ENCODE assay signal across 23 mouse cellular contexts in genomic region chr7:132763911-132764310, GRCm38 (mm10). TPM values are rescaled to one million over a fixed set of nuclear protein-coding genes. Genes with fewer than 3 reads are reported as not detected.
DNase-seq lines count a peak whose midpoint lies in the region; ATAC-seq and TF ChIP-seq lines count a peak whose summit lies in the region.
"Had no signal": no experiment of that assay in that cellular context is flagged by ENCODE, and none has a peak within 500 bp of the region (broad histone marks: within the 10 kb centered on the region; RNA-seq: fewer than 3 reads in every experiment).

No protein-coding gene starts in this region.

- H3K9me3 ChIP-seq in intestine, postnatal 0 days (ENCODE audit: control insufficient read depth) = no peaks in the 10 kb centered on the region
- H3K9me3 ChIP-seq in intestine, embryonic 15.5 days = no peaks in the 10 kb centered on the region
- no peaks in the 10 kb centered on the region for H3K9me3 ChIP-seq in liver, embryonic 14.5 days (ENCODE audit: control insufficient read depth, low read length)
- H3K9me3 ChIP-seq in liver, embryonic 11.5 days (ENCODE audit: control insufficient read depth, low read length) = no peaks in the 10 kb centered on the region
- no peaks in the 10 kb centered on the region for H3K9me3 ChIP-seq in liver, embryonic 16.5 days (replicated peaks; ENCODE audit: control insufficient read depth, low read length)
- H3K9me3 ChIP-seq: heart, embryonic 15.5 days; limb, embryonic 13.5 days had no signal

- no peaks in the 10 kb centered on the region for H3K27me3 ChIP-seq in intestine, postnatal 0 days (replicated peaks; ENCODE audit: control insufficient read depth, insufficient read depth, low read length)
- no peaks in the 10 kb centered on the region for H3K27me3 ChIP-seq in intestine, embryonic 15.5 days (replicated peaks)
- H3K27me3 ChIP-seq in liver, embryonic 14.5 days (ENCODE audit: control insufficient read depth, insufficient read depth, low read length) = no peaks in the 10 kb centered on the region
- no peaks in the 10 kb centered on the region for H3K27me3 ChIP-seq in liver, embryonic 11.5 days (replicated peaks; ENCODE audit: control insufficient read depth, insufficient read depth, low read length)
- no peaks in the 10 kb centered on the region for H3K27me3 ChIP-seq in liver, embryonic 16.5 days (ENCODE audit: control insufficient read depth, insufficient read depth, low read depth, low read length)
- H3K27me3 ChIP-seq: heart, embryonic 15.5 days; limb, embryonic 13.5 days had no signal

- no peak for TF ChIP-seq EP300 in liver, embryonic 14.5 days (IDR thresholded peaks at IDR 0.05; ENCODE audit: low read depth)

- DNase-seq in CD4-positive, CD25-positive, alpha-beta regulatory T cell, adult 2 months (ENCODE audit: low read depth, low spot score) = peak; percentile 23
- DNase-seq in liver, embryonic 14.5 days (ENCODE audit: low read depth in 3 of 3, low spot score in 3 of 3) = no peak
- no peak for DNase-seq in liver, embryonic 11.5 days (ENCODE audit: low spot score)
- DNase-seq in MN1 (ENCODE audit: low spot score) = no peak
- DNase-seq: cerebellum, adult 9-11 months; kidney, adult 8-10 months; kidney, postnatal 10 days; lung, adult 2 months; lung, postnatal 14 days; spleen, adult 18-20 months; thymus, adult 2 months; thymus, postnatal 4 days had no signal

- peak overlapping the region; percentile 75 for H3K27ac ChIP-seq in intestine, postnatal 0 days (ENCODE audit: low read depth, low read length)
- H3K27ac ChIP-seq in intestine, embryonic 15.5 days = no peak overlapping the region
- H3K27ac ChIP-seq in liver, embryonic 14.5 days = peak overlapping the region; percentile 34
- no peak overlapping the region for H3K27ac ChIP-seq in liver, embryonic 11.5 days (ENCODE audit: low read depth, low read length)
- peak overlapping the region; percentile 10 for H3K27ac ChIP-seq in liver, embryonic 16.5 days (ENCODE audit: low read length)
- H3K27ac ChIP-seq: heart, embryonic 15.5 days; limb, embryonic 13.5 days had no signal

- 64% methylated on average over 5 of the region's 5 CpGs for WGBS in intestine, postnatal 0 days
- WGBS in intestine, embryonic 15.5 days = 82% methylated on average over 5 of the region's 5 CpGs
- 86% methylated on average over 5 of the region's 5 CpGs for WGBS in liver, embryonic 14.5 days (ENCODE audit: insufficient replicate concordance)
- WGBS in liver, embryonic 11.5 days = 84% methylated on average over 5 of the region's 5 CpGs
- 84% methylated on average over 5 of the region's 5 CpGs for WGBS in liver, embryonic 16.5 days (ENCODE audit: insufficient replicate concordance)

- H3K9ac ChIP-seq in intestine, postnatal 0 days (ENCODE audit: low read depth, low read length) = no peak overlapping the region
- no peak overlapping the region for H3K9ac ChIP-seq in intestine, embryonic 15.5 days
- no peak overlapping the region for H3K9ac ChIP-seq in liver, embryonic 14.5 days (replicated peaks)
- no peak overlapping the region for H3K9ac ChIP-seq in liver, embryonic 11.5 days (ENCODE audit: low read depth, low read length)
- no peak overlapping the region for H3K9ac ChIP-seq in liver, embryonic 16.5 days (ENCODE audit: low read depth, low read length)
- H3K9ac ChIP-seq: heart, embryonic 15.5 days; limb, embryonic 13.5 days had no signal

- peaks cover 33% of the 10 kb centered on the region for H3K4me1 ChIP-seq in intestine, postnatal 0 days (replicated peaks; ENCODE audit: control insufficient read depth, insufficient read depth, low read length)
- peaks cover 25% of the 10 kb centered on the region; the same call in 1 of the 2 replicates for H3K4me1 ChIP-seq in intestine, embryonic 15.5 days (replicated peaks)
- H3K4me1 ChIP-seq in liver, embryonic 14.5 days (replicated peaks; ENCODE audit: control insufficient read depth in 2 of 2, insufficient read depth in 2 of 2, low read length in 1 of 2) = peaks cover 41 to 45% of the 10 kb centered on the region in 2 experiments
- peaks cover 35% of the 10 kb centered on the region for H3K4me1 ChIP-seq in liver, embryonic 11.5 days (replicated peaks; ENCODE audit: control insufficient read depth, insufficient read depth, low read length)
- H3K4me1 ChIP-seq in liver, embryonic 16.5 days (ENCODE audit: control insufficient read depth, low read depth, low read length) = peaks cover 51% of the 10 kb centered on the region

- H3K36me3 ChIP-seq in intestine, postnatal 0 days (ENCODE audit: control insufficient read depth, insufficient read depth) = peaks cover 25% of the 10 kb centered on the region
- no peaks in the 10 kb centered on the region for H3K36me3 ChIP-seq in intestine, embryonic 15.5 days
- H3K36me3 ChIP-seq in liver, embryonic 14.5 days (replicated peaks; ENCODE audit: control insufficient read depth, insufficient read depth, low read depth) = peaks cover 71% of the 10 kb centered on the region
- H3K36me3 ChIP-seq in liver, embryonic 11.5 days (ENCODE audit: control insufficient read depth, insufficient read depth, low read length) = peaks cover 4% of the 10 kb centered on the region; the same call in 1 of the 2 replicates
- H3K36me3 ChIP-seq in liver, embryonic 16.5 days (ENCODE audit: control insufficient read depth, insufficient read depth) = peaks cover 37% of the 10 kb centered on the region

- no peak for ATAC-seq in CD4-positive, CD25-positive, alpha-beta regulatory T cell, adult 4 months
- ATAC-seq in intestine, postnatal 0 days = no peak
- ATAC-seq in intestine, embryonic 15.5 days = no peak
- no peak for ATAC-seq in liver, embryonic 14.5 days (ENCODE audit: insufficient read depth)
- no peak for ATAC-seq in liver, embryonic 11.5 days (replicated peaks; ENCODE audit: low FRiP score)
- ATAC-seq in liver, embryonic 16.5 days (ENCODE audit: low read depth) = no peak
- ATAC-seq: forebrain, embryonic 16.5 days; hindbrain, embryonic 16.5 days; midbrain, embryonic 16.5 days had no signal

- H3K4me2 ChIP-seq in intestine, postnatal 0 days (replicated peaks; ENCODE audit: low read depth) = no peak overlapping the region
- H3K4me2 ChIP-seq in intestine, embryonic 15.5 days (replicated peaks) = no peak overlapping the region
- H3K4me2 ChIP-seq in liver, embryonic 14.5 days (ENCODE audit: low read depth) = no peak overlapping the region
- no peak overlapping the region for H3K4me2 ChIP-seq in liver, embryonic 11.5 days
- H3K4me2 ChIP-seq in liver, embryonic 16.5 days (ENCODE audit: low read depth, low read length) = no peak overlapping the region
- H3K4me2 ChIP-seq: heart, embryonic 15.5 days; limb, embryonic 13.5 days; midbrain, embryonic 11.5 days had no signal

- no peak overlapping the region for H3K4me3 ChIP-seq in intestine, postnatal 0 days (ENCODE audit: low read depth, low read length)
- no peak overlapping the region for H3K4me3 ChIP-seq in intestine, embryonic 15.5 days (replicated peaks)
- H3K4me3 ChIP-seq in liver, embryonic 14.5 days (ENCODE audit: insufficient read depth in 1 of 2, low read depth in 2 of 2, low read length in 2 of 2) = no peak overlapping the region
- H3K4me3 ChIP-seq in liver, embryonic 11.5 days (ENCODE audit: low read depth, low read length) = no peak overlapping the region
- H3K4me3 ChIP-seq in liver, embryonic 16.5 days (ENCODE audit: low read depth, low read length) = no peak overlapping the region
- H3K4me3 ChIP-seq: erythroblast, embryonic 14.5 days; heart, embryonic 15.5 days; limb, embryonic 13.5 days had no signal

- no peak for TF ChIP-seq CTCF in intestine, postnatal 0 days (IDR thresholded peaks at IDR 0.05; ENCODE audit: low read depth)
- TF ChIP-seq CTCF in liver, embryonic 14.5 days (IDR thresholded peaks at IDR 0.05; ENCODE audit: low read depth) = no peak

RNA-seq across cellular contexts. Expression of gene Fam53b, which starts 49.8 kb away (rescaled TPM):
- polyA plus RNA-seq in CD4-positive, CD25-positive, alpha-beta regulatory T cell, adult 4 months (2017; shearing (Covaris generic)) = 100 to 1,000 TPM in 1 of 2 experiments, 10 to 100 TPM in 1; 73.4 to 102 TPM
- 13.5 and 17.3 TPM in 2 replicates for polyA plus RNA-seq in intestine, postnatal 0 days (2015; fragmentation: Nextera tagmentation; extraction: Ambion mirVana)
- 17.9 and 19.1 TPM in 2 replicates for polyA plus RNA-seq in intestine, embryonic 15.5 days (2015; fragmentation: Nextera tagmentation; extraction: Ambion mirVana)
- polyA plus RNA-seq in liver, embryonic 14.5 days (2012; rRNA removed) = 12.9 and 14.7 TPM in 2 replicates
- 20.0 and 22.2 TPM in 2 replicates for polyA plus RNA-seq in liver, embryonic 14.5 days (2014; fragmentation: Nextera tagmentation; extraction: Ambion mirVana)
- polyA plus RNA-seq in liver, embryonic 11.5 days (2014; fragmentation: Nextera tagmentation; extraction: Ambion mirVana) = 20.1 and 20.4 TPM in 2 replicates
- 25.1 and 29.4 TPM in 2 replicates for polyA plus RNA-seq in liver, embryonic 16.5 days (2015; fragmentation: Nextera tagmentation; extraction: Ambion mirVana)

Comparison
In these comparisons a context has a peak if more than half of its experiments do, and no peak if none do; other contexts are left out.
1. H3K27ac ChIP-seq: peak in intestine, postnatal 0 days (single experiment), liver, embryonic 14.5 days (single experiment) and liver, embryonic 16.5 days (single experiment); none in intestine, embryonic 15.5 days (single experiment) and liver, embryonic 11.5 days (single experiment).